Mouse (Mus musculus) gastrocnemius, adult 8-10 months (tissue): ENCODE data around the gene Slc41a3. TPM values are rescaled to one million over a fixed set of nuclear protein-coding genes. Genes with fewer than 3 reads are reported as not detected.
A peak's percentile ranks its signal among the peaks of the same experiment; 100 is the strongest.

Source experiments
- DNase-seq, 2 experiments: peaks; one replicate each; pipeline ENCODE4 v3.0.0; 2022; ENCODE audit warnings: low spot score in 2 of 2
- microRNA-seq: library from miRNA; unstranded; fragments of <30 nt; microRNA quantifications from one replicate; pipeline ENCODE4 v1.2.0, GENCODE M21; 2022
- total RNA-seq, 4 experiments: library from RNA; stranded (reverse); gene quantifications; 2 replicates each; pipeline ENCODE4 v1.2.4; 2022

Gene Slc41a3
- total RNA-seq, 4 experiments from 2014 or later: 60.8 to 78.9 (median 75.8) TPM

DNA sequence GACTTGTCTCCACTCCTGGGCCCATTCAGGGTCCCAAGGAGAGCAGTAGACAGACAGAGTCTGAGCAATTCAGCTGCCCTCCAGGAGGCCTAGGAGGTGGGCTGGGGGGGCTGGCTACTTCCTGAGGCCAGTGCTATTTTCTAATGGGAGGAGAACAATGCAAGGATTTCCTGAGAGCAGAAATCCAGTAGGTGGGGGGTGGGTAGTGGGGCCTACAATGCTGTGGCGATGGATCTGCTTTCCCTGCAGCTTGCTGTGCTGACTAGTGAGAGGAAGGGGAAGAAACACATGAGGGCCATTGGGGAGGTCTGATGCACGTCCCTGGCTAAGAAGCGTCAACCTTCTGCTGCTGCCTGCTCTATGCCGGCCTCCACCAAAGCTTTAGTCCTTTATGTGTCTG lies 74.2 kb downstream of the Slc41a3 start:
- no peak for DNase-seq

- DNase-seq: no peak
These were observed 75.9 kb downstream of the Slc41a3 start for GRCm38 (mm10) chr6:90680401-90680800.

DNA sequence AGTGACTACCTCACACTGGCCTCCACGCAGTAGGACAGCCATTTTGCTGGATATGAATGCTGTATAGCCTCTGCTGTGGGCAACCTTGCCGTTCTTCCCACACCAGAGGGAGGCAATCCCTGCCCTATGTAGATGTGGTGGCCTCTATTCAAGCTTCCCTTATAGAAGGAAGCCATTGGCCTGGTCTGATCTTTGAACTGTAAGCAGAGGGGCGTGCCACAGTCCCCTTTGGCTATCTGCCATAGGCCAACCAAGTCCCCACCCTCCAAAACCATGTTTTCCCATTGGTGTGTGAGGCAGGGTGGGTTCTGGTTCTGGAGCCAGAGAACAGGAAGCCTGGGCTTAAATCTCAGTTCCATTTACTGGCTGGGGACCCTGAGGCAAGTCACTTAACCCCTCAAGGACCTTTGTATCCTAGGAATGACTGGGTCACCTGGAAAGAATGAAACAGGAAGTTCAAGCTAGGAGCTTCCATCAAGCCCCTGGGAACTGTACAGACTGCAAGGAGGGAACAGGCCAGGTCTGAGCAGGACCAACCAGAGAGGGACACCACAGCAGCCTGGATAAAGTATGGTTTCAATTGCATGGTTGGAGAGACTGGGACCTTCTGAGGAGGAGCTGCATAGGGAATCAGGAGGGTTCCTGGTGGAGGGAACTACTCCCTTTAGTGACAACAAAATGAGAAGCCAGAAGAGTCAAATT lies 79.5 kb downstream of the Slc41a3 start:
- DNase-seq: no peak

- DNase-seq: no peak
These were observed 82.3 kb downstream of the Slc41a3 start for GRCm38 (mm10) chr6:90686812-90687211.

GRCm38 (mm10) chr6:90688003-90688402 lies 83.5 kb downstream of the Slc41a3 start:
- DNase-seq: no peak

DNA sequence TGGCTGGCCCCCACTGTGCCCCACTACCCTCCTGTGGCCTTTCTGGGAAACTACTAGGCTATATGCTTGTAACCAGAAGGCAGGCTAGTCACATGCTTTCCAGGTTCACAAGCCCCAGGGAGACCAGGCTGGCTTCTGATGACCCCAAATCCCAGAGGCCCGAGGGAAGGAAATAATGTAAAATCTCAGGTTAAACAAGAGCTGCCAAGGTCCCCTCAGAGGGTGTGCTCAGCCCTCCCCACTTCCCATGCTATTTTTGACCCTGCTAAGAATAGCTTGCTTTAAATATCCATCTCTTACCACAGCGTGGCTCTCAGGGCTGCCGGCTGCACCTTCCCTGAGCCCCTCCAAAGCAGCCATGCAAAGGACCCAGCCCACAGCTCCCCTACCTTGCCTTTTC lies 84.2 kb downstream of the Slc41a3 start:
- peak in 1 of 2 experiments; percentile 37 for DNase-seq

DNA sequence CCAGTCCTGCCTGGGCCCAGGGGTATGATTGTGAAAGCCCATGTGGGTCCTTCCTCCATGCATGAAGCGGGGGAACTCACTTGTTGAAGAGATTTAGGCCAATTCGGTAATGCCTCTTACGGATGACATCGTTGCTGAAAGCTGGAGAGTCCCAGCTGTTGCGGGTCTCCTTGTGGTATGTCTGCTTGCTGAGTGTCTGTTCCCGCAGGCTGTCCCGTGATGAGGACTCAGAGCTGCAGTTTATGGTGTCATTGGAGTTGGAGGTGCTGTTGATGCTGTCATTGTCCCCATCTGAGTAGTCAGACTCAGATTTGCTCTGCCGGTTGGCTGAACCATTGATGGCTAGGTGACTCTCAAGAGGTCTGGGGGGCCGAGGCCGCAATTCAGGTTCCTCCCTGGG lies 85.0 kb downstream of the Slc41a3 start:
- no peak for DNase-seq

DNA sequence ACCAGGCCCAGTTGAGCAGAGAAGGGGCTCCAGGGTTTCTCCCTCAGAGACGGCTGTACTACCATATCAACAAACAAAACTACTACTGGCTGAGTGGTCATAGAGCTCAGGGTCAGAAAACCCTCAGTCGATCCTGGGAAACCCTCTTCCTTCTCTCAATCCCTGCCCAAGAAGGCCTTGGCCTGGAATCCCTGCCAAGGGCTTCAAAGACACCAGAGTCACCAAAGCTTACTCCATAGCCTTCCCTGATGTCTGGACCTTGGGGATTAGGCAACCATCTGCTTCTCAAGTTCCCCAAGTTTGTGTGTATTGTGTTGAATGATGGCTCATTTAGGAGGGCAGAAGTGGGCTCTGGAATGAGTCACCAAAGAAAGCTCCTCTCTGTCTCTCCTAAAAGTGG lies 87.4 kb downstream of the Slc41a3 start:
- no peak for DNase-seq

- DNase-seq: no peak
These were observed 87.9 kb downstream of the Slc41a3 start for GRCm38 (mm10) chr6:90692404-90692803.

DNA sequence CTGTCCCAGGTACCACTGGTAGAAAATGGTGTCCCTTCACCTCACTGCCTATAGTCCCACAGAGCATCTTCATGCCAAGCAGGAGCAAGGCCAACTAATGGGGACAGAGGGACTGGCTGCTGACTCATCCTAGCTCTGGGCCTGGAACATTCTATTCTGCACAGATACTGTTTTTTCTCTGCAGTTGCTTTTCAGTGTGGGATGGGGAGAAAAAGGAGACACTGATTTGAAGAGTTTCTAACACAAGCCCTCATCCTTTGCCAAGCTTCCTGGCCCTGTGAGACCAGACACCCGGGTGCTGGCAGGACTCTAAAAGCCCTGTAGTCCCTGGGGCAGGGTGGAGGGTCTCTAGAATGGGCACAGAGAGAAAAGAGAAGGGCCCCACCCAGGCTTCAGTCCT lies 91.2 kb downstream of the Slc41a3 start:
- peak in 1 of 2 experiments; percentile 47 for DNase-seq

Small RNA genes within 50 kb of the gene (microRNA-seq; reads per million reads assigned to microRNA genes)
- not detected for gene Gm24816

Other genes starting within 250 kb of the Slc41a3 start
- 10 to 100 TPM; 11.6 to 14.2 (median 12.1) TPM for gene Zxdc, start 235.2 kb upstream of the Slc41a3 start, total RNA-seq
- gene Cfap100, start 175.9 kb upstream of the Slc41a3 start, total RNA-seq: under 1 TPM in 1 of 4 experiments, not detected in 3; 0.56 TPM
- 10 to 100 TPM; 26.7 to 83.2 (median 44.3) TPM for gene Klf15, start 142.1 kb upstream of the Slc41a3 start, total RNA-seq
- 1 to 10 TPM; 2.4 to 5.5 (median 4.0) TPM for gene Aldh1l1, start 118.3 kb upstream of the Slc41a3 start, total RNA-seq